Mouse (Mus musculus) heart, adult 2 months (tissue): ENCODE measurements around the gene Olfr63.

Experiments
- CTCF ChIP-seq: fragments of 200-600 bp; IDR thresholded peaks from 2 replicates; pipeline ENCODE4 v1.8.1; 2022; ENCODE audit warnings: antibody characterized with exemption, mild to moderate bottlenecking, moderate library complexity
- EP300 ChIP-seq: fragments of 200-500 bp; IDR thresholded peaks from 2 replicates; pipeline ENCODE4 v1.6.1; 2011; ENCODE audit warnings: low read depth, low read length, control low read depth; ENCODE audit not compliant: insufficient read depth
- POLR2A ChIP-seq: fragments of 200-500 bp; IDR thresholded peaks from 2 replicates; pipeline ENCODE4 v1.6.1; 2011; ENCODE audit warnings: mild to moderate bottlenecking, low read depth, low read length, control low read depth; ENCODE audit not compliant: insufficient read depth

DNA sequence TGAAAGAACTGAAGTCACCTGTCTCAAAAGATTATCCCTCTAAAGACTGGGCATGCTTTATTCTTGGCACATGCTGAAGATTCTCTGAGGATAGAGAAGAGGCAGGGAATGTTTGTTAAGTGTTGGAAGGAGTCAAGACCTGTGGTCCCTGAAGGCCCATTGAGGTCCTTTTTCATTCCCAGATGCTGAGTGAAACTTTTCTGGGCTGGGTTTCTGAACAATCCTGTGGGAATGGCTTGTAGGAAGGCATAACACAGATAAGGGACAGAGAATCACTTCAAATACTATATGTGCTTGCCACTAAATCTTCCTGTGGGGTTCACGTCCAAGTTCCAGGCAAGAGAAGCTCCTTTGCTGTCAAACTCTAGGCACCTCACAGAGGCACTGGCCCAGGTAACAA, at the start of gene Olfr63:
- no peak for TF ChIP-seq CTCF
- TF ChIP-seq POLR2A, result no peak
- no peak for TF ChIP-seq EP300
